Mouse (Mus musculus) myocyte (in vitro differentiated cells): ENCODE data around the gene Ogg1. TPM values are rescaled to one million over a fixed set of nuclear protein-coding genes. Genes with fewer than 3 reads are reported as not detected.

Source experiments
- H3K27me3 ChIP-seq: one replicate; pipeline ENCODE4 v1.6.1; 2011; ENCODE audit not compliant: control insufficient read depth, insufficient read depth, insufficient read length
- H3K36me3 ChIP-seq: one replicate; pipeline ENCODE4 v1.6.1; 2011; ENCODE audit not compliant: control insufficient read depth, insufficient read depth
- H3K4me2 ChIP-seq: one replicate; pipeline ENCODE4 v1.6.1; 2011; ENCODE audit warnings: low read depth, control low read depth
- H3K4me3 ChIP-seq: one replicate; pipeline ENCODE4 v1.5.1; 2011; ENCODE audit warnings: mild to moderate bottlenecking, control low read depth, moderate library complexity
- H3K79me2 ChIP-seq: one replicate; pipeline ENCODE4 v1.6.1; 2011; ENCODE audit not compliant: control insufficient read depth, insufficient read depth
- H3ac ChIP-seq: one replicate; pipeline ENCODE4 v1.6.1; 2011; ENCODE audit not compliant: control insufficient read depth, insufficient read length
- MAX ChIP-seq: IDR thresholded peaks from one replicate; pipeline ENCODE4 v1.6.1; 2011; ENCODE audit warnings: low read depth, mild to moderate bottlenecking, control low read depth
- REST ChIP-seq: IDR thresholded peaks from one replicate; pipeline ENCODE4 v1.6.1; 2011; ENCODE audit warnings: mild to moderate bottlenecking, control low read depth, moderate library complexity; ENCODE audit not compliant: insufficient read depth, insufficient read length
- TCF3 ChIP-seq: IDR thresholded peaks from one replicate; pipeline ENCODE4 v1.6.1; 2011; ENCODE audit warnings: low read depth, control low read depth; ENCODE audit not compliant: insufficient read length
- polyA plus RNA-seq: library from polyadenylated mRNA; unstranded; fragments of >200 nt; fragmentation: generic; extraction: Trizol; gene quantifications from one replicate; pipeline ENCODE4 v1.2.1, GENCODE M21; 2012; ENCODE audit warnings: missing spikeins

Gene Ogg1
- polyA plus RNA-seq, 1 experiment: 11.8 TPM

- TF ChIP-seq MAX (no peak), TCF3 (no peak), REST (no peak)
- no peak overlapping the region for H3K4me2 ChIP-seq
- H3K36me3 ChIP-seq: peaks cover 45% of the 10 kb centered on the region
- H3ac ChIP-seq: no peak overlapping the region
- H3K27me3 ChIP-seq: no peaks in the 10 kb centered on the region
- H3K4me3 ChIP-seq: no peak overlapping the region
- peaks cover 20% of the 10 kb centered on the region for H3K79me2 ChIP-seq
Observed at GRCm38 (mm10) chr6:113384351-113384927, 57.7 kb downstream of the Ogg1 start.

Other genes with a start within 250 kb of the Ogg1 start
- gene Setd5, start 249.6 kb upstream of the Ogg1 start, polyA plus RNA-seq: 21.8 TPM
- gene Lhfpl4, start 131.6 kb upstream of the Ogg1 start, polyA plus RNA-seq: 0.11 TPM
- gene Mtmr14, start 89.1 kb upstream of the Ogg1 start, polyA plus RNA-seq: 16.8 TPM
- gene Cpne9, start 44.7 kb upstream of the Ogg1 start, polyA plus RNA-seq: 0.08 TPM
- 15.0 TPM for gene Brpf1, start 19.8 kb upstream of the Ogg1 start, polyA plus RNA-seq
- 44.5 TPM for gene Camk1, start 17.0 kb downstream of the Ogg1 start, polyA plus RNA-seq
- gene Tada3, start 50.9 kb downstream of the Ogg1 start, polyA plus RNA-seq: 32.1 TPM
- gene Arpc4, start 51.1 kb downstream of the Ogg1 start, polyA plus RNA-seq: 207 TPM
- gene Ttll3, start 62.3 kb downstream of the Ogg1 start, polyA plus RNA-seq: 1.9 TPM
- 11.7 TPM for gene Rpusd3, start 92.4 kb downstream of the Ogg1 start, polyA plus RNA-seq
- gene Cidec, start 108.8 kb downstream of the Ogg1 start, polyA plus RNA-seq: not detected
- 92.7 TPM for gene Jagn1, start 115.6 kb downstream of the Ogg1 start, polyA plus RNA-seq
- gene Il17re, start 131.5 kb downstream of the Ogg1 start, polyA plus RNA-seq: not detected
- 73.0 TPM for gene Il17rc, start 144.5 kb downstream of the Ogg1 start, polyA plus RNA-seq
- 78.2 TPM for gene Creld1, start 156.3 kb downstream of the Ogg1 start, polyA plus RNA-seq
- gene Prrt3, start 175.0 kb downstream of the Ogg1 start, polyA plus RNA-seq: 0.22 TPM
- 86.5 TPM for gene Emc3, start 204.7 kb downstream of the Ogg1 start, polyA plus RNA-seq
- 2.3 TPM for gene Fancd2, start 204.7 kb downstream of the Ogg1 start, polyA plus RNA-seq